Mouse (Mus musculus): Measurements from ENCODE around the gene Cd200r3. TPM values are rescaled to one million over a fixed set of nuclear protein-coding genes. Genes with fewer than 3 reads are reported as not detected.

Gene Cd200r3
- total RNA-seq (2021) = not detected

GRCm38 (mm10) chr16:44943468-44943867 lies at the start of gene Cd200r3:
Gene Cd200r3, plus strand, starts transcription at chr16:44943678.
- intact Hi-C loops (cut with DNase I) = no loop called here
- no peak for DNase-seq (ENCODE audit: low spot score in 2 of 2)

GRCm38 (mm10) chr16:44932016-44932415 lies 11.5 kb upstream of the Cd200r3 start:
- intact Hi-C loops (cut with DNase I) = no loop called here
- DNase-seq (ENCODE audit: low spot score in 2 of 2) = peak in 1 of 2 experiments; percentile 2

GRCm38 (mm10) chr16:44951360-44952114 lies 8.1 kb downstream of the Cd200r3 start:
- DNase-seq (ENCODE audit: low spot score in 2 of 2) = peak; percentile 16 to 41
- intact Hi-C loops (cut with DNase I) = no loop called here

- intact Hi-C loops (cut with DNase I) = loop anchor here (5.0 kb wide), 2 partner anchors 130 to 180 kb away; partner anchors contain the start of gene Ccdc80
Measured at GRCm38 (mm10) chr16:44962296-44962695, 18.8 kb downstream of the Cd200r3 start.

GRCm38 (mm10) chr16:44962777-44963176 lies 19.3 kb downstream of the Cd200r3 start:
- peak in 1 of 2 experiments; percentile 19 for DNase-seq (ENCODE audit: low spot score in 2 of 2)
- intact Hi-C loops (cut with DNase I) = loop anchor here (5.0 kb wide), 2 partner anchors 130 to 180 kb away; partner anchors contain the start of gene Ccdc80

More at GRCm38 (mm10) chr16:44962296-44962695, 18.8 kb downstream of the Cd200r3 start:
- peak in 1 of 2 experiments; percentile 7 for DNase-seq (ENCODE audit: low spot score in 2 of 2)

GRCm38 (mm10) chr16:44964526-44965374 lies 21.3 kb downstream of the Cd200r3 start:
- intact Hi-C loops (cut with DNase I) = loop anchor here (5.0 kb wide), 2 partner anchors 128 to 178 kb away; partner anchors contain the start of gene Ccdc80
- no peak for DNase-seq (ENCODE audit: low spot score in 2 of 2)

- intact Hi-C loops (cut with DNase I) = no loop called here
- DNase-seq (ENCODE audit: low spot score in 2 of 2) = no peak
Measured at GRCm38 (mm10) chr16:44965428-44965827, 21.9 kb downstream of the Cd200r3 start.

- DNase-seq (ENCODE audit: low spot score in 2 of 2) = no peak
- intact Hi-C loops (cut with DNase I) = no loop called here
Measured at GRCm38 (mm10) chr16:44965890-44966289, 22.4 kb downstream of the Cd200r3 start.

GRCm38 (mm10) chr16:44966891-44967290 lies 23.4 kb downstream of the Cd200r3 start:
- DNase-seq (ENCODE audit: low spot score in 2 of 2) = no peak
- intact Hi-C loops (cut with DNase I) = no loop called here

GRCm38 (mm10) chr16:44968113-44968512 lies 24.6 kb downstream of the Cd200r3 start:
- DNase-seq (ENCODE audit: low spot score in 2 of 2) = no peak
- intact Hi-C loops (cut with DNase I) = no loop called here

GRCm38 (mm10) chr16:44970925-44971324 lies 27.4 kb downstream of the Cd200r3 start:
- DNase-seq (ENCODE audit: low spot score in 2 of 2) = no peak
- intact Hi-C loops (cut with DNase I) = no loop called here

- intact Hi-C loops (cut with DNase I) = no loop called here
- no peak for DNase-seq (ENCODE audit: low spot score in 2 of 2)
Measured at GRCm38 (mm10) chr16:44974042-44974441, 30.6 kb downstream of the Cd200r3 start.

GRCm38 (mm10) chr16:44976081-44976480 lies 32.6 kb downstream of the Cd200r3 start:
- DNase-seq (ENCODE audit: low spot score in 2 of 2) = no peak
- intact Hi-C loops (cut with DNase I) = no loop called here

- no peak for DNase-seq (ENCODE audit: low spot score in 2 of 2)
- intact Hi-C loops (cut with DNase I) = no loop called here
Measured at GRCm38 (mm10) chr16:44976892-44977633, 33.6 kb downstream of the Cd200r3 start.

- no peak for DNase-seq (ENCODE audit: low spot score in 2 of 2)
- intact Hi-C loops (cut with DNase I) = no loop called here
Measured at GRCm38 (mm10) chr16:44978193-44978592, 34.7 kb downstream of the Cd200r3 start.

- intact Hi-C loops (cut with DNase I) = no loop called here
- no peak for DNase-seq (ENCODE audit: low spot score in 2 of 2)
Measured at GRCm38 (mm10) chr16:44979355-44979896, 35.9 kb downstream of the Cd200r3 start.

- intact Hi-C loops (cut with DNase I) = no loop called here
- no peak for DNase-seq (ENCODE audit: low spot score in 2 of 2)
Measured at GRCm38 (mm10) chr16:44982972-44983371, 39.5 kb downstream of the Cd200r3 start.

GRCm38 (mm10) chr16:44983379-44984060 lies 40.0 kb downstream of the Cd200r3 start:
- no peak for DNase-seq (ENCODE audit: low spot score in 2 of 2)
- intact Hi-C loops (cut with DNase I) = no loop called here

- intact Hi-C loops (cut with DNase I) = no loop called here
- DNase-seq (ENCODE audit: low spot score in 2 of 2) = no peak
Measured at GRCm38 (mm10) chr16:44984111-44984510, 40.6 kb downstream of the Cd200r3 start.

Data from left cerebral cortex, postnatal 25 days (tissue).